Mouse (Mus musculus) heart, embryonic 14.5 days (tissue): ENCODE measurements around the gene Elk3. TPM values are rescaled to one million over a fixed set of nuclear protein-coding genes. Genes with fewer than 3 reads are reported as not detected.

Experiments
- ATAC-seq: fragments of 200-750 bp; cut with Nextera tagmentation; 2 replicates; pipeline ENCODE4 v1.8.0; 2017; ENCODE audit warnings: low read depth, moderate TSS enrichment; ENCODE audit not compliant: insufficient number of reproducible peaks, insufficient read depth, low FRiP score
- H3K27ac ChIP-seq, 2 experiments: fragments of 200-500 bp in 1 of 2; fragments of 300-500 bp in 1 of 2; sonication (generic) in 1 of 2; replicated peaks in 1 of 2; 2 replicates each; pipeline ENCODE4 v1.5.1; 2012 to 2014; ENCODE audit warnings: low read depth in 2 of 2, low read length in 2 of 2, control low read depth in 1 of 2, mild to moderate bottlenecking in 1 of 2, mixed read lengths in 1 of 2; ENCODE audit not compliant: control insufficient read depth in 1 of 2, insufficient read depth in 1 of 2
- H3K27me3 ChIP-seq: fragments of 300-500 bp; sonication (generic); 2 replicates; pipeline ENCODE4 v1.6.1; 2014; ENCODE audit warnings: mild to moderate bottlenecking, low read length, control low read depth; ENCODE audit not compliant: control insufficient read depth, insufficient read depth
- H3K36me3 ChIP-seq: fragments of 300-500 bp; sonication (generic); 2 replicates; pipeline ENCODE4 v1.6.1; 2014; ENCODE audit warnings: mild to moderate bottlenecking, control low read depth, low read length, mixed read lengths; ENCODE audit not compliant: control insufficient read depth, insufficient read depth
- H3K4me1 ChIP-seq, 2 experiments: fragments of 200-500 bp in 1 of 2; fragments of 300-500 bp in 1 of 2; sonication (generic) in 1 of 2; 2 replicates each; pipeline ENCODE4 v1.6.1; 2012 to 2014; ENCODE audit warnings: low read length in 2 of 2, control low read depth in 1 of 2, mixed read lengths in 1 of 2; ENCODE audit not compliant: control insufficient read depth in 2 of 2, insufficient read depth in 2 of 2
- H3K4me2 ChIP-seq: fragments of 300-500 bp; sonication (generic); 2 replicates; pipeline ENCODE4 v1.6.1; 2014; ENCODE audit warnings: mild to moderate bottlenecking, low read length
- H3K4me3 ChIP-seq, 2 experiments: fragments of 200-500 bp in 1 of 2; fragments of 300-500 bp in 1 of 2; sonication (generic) in 1 of 2; 2 replicates each; pipeline ENCODE4 v1.5.1; 2012 to 2014; ENCODE audit warnings: low read length in 2 of 2, mild to moderate bottlenecking in 2 of 2, control low read depth in 1 of 2, low read depth in 1 of 2, moderate library complexity in 1 of 2; ENCODE audit not compliant: control insufficient read depth in 1 of 2, insufficient read depth in 1 of 2
- H3K9ac ChIP-seq: fragments of 300-500 bp; sonication (generic); 2 replicates; pipeline ENCODE4 v1.6.1; 2014; ENCODE audit warnings: mild to moderate bottlenecking, low read length
- H3K9me3 ChIP-seq: fragments of 300-500 bp; sonication (generic); 2 replicates; pipeline ENCODE4 v1.6.1; 2016; ENCODE audit warnings: low read length, control low read depth; ENCODE audit not compliant: control insufficient read depth
- WGBS: fragments of 180-500 bp; shearing (Covaris S2); extraction: QIAGEN DNeasy Blood & Tissue Kit; methylation state at CpG from one replicate; pipeline ENCODE4 v1.1.7; 2014; 5-methylcytosine and 5-hydroxymethylcytosine counted together
- polyA plus RNA-seq: library from polyadenylated mRNA; unstranded; fragments of >200 nt; fragmentation: Nextera tagmentation; extraction: Ambion mirVana; gene quantifications from 2 replicates; pipeline ENCODE4 v1.2.1, GENCODE M21; 2014

Gene Elk3
- polyA plus RNA-seq, 1 experiment from 2014 or later = 46.5 TPM

DNA sequence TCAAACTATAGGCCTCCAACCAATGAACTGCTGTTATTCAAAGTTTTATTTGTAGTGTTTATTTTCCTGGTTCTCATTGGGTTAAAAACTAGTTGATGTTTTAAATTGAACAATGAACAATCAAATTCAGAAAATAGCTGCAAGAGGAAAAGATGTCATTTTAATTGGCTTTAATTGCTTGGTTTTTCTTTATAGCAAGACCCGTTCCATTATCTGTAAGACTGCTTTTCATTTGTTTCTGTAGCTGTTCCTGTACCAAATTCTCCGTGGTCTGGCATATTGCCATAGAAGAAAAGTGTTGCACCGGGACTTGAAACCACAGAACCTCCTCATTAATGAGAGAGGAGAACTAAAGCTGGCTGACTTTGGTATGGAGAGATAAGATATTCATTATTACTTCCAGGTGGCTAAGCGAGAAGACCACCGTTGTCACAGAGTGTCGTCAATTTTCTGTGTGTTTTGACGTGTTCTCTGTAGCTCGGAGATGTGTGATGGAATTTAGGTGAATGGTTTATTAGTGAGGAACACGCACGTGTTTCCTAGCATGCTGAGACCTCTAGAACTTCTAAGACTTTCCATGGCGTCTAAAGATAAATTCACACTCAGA lies 82.4 kb downstream of the Elk3 start:
- Histone ChIP-seq H3K4me1 (peaks cover 0 to 3% of the 10 kb centered on the region in 2 experiments; a peak in 3 of 4 replicates), H3K27me3 (no peaks in the 10 kb centered on the region), H3K4me2 (no peak overlapping the region), H3K4me3 (no peak overlapping the region), H3K27ac (peak overlapping the region in 1 of 2 experiments; percentile 9; a peak in 1 of 4 replicates), H3K9me3 (no peaks in the 10 kb centered on the region), H3K9ac (no peak overlapping the region), H3K36me3 (peaks cover 58% of the 10 kb centered on the region)
- WGBS = 67% methylated on average over 11 of the region's 11 CpGs
- ATAC-seq = no peak

DNA sequence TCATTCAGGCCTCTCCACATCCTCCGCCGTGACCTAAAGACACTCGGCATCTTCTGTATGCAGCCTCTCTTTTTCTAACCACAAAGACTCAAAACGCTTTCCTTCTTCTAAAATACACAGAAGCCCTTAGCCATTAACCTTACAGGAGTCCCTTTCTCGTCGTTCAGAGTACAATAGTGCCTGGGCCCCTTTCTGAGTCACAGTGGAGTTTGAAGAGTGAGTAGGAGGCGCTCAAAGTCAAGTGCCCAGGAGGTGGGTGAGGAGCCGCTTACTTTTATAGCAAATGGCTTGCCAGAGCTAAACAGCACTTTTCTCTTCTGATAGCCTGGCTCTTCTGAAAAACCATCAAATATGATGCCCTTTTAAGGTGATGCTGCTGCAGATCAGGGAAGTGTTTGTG lies 83.0 kb downstream of the Elk3 start:
- Histone ChIP-seq H3K36me3 (peaks cover 53% of the 10 kb centered on the region), H3K4me3 (no peak overlapping the region), H3K27me3 (no peaks in the 10 kb centered on the region), H3K4me1 (peaks cover 0 to 3% of the 10 kb centered on the region in 2 experiments; a peak in 3 of 4 replicates), H3K9me3 (no peaks in the 10 kb centered on the region), H3K4me2 (0 out of 2 replicates have a peak overlapping the region, but pooled peaks have one; percentile 0), H3K9ac (no peak overlapping the region), H3K27ac (peak overlapping the region; percentile 9 to 62)
- no peak for ATAC-seq
- 39% methylated on average over 8 of the region's 8 CpGs for WGBS

DNA sequence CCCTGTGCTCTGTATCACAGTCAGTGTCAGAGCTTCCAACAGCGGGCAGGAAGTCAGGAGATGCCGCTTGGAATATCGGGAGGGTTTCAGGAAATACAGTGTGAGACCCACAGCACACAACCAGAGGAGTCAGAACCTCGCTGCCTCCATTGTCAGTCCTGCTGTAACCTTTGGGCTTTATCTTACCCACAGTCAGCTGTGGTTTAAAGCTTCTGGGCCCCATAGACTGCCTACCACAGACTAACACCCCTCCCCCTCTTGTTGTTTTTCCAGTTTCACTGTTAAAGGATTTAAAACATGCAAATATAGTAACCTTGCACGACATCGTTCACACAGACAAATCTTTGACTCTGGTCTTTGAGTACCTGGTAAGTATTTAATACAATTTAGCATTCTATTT lies 85.2 kb downstream of the Elk3 start:
- no peak overlapping the region for H3K4me2 ChIP-seq
- peaks cover 0 to 3% of the 10 kb centered on the region in 2 experiments; a peak in 3 of 4 replicates for H3K4me1 ChIP-seq
- peaks cover 38% of the 10 kb centered on the region for H3K36me3 ChIP-seq
- no peak for ATAC-seq
- H3K9ac ChIP-seq = no peak overlapping the region
- no peaks in the 10 kb centered on the region for H3K9me3 ChIP-seq
- H3K4me3 ChIP-seq = no peak overlapping the region
- no peak overlapping the region for H3K27ac ChIP-seq
- 65% methylated on average over 6 of the region's 6 CpGs for WGBS
- no peaks in the 10 kb centered on the region for H3K27me3 ChIP-seq

DNA sequence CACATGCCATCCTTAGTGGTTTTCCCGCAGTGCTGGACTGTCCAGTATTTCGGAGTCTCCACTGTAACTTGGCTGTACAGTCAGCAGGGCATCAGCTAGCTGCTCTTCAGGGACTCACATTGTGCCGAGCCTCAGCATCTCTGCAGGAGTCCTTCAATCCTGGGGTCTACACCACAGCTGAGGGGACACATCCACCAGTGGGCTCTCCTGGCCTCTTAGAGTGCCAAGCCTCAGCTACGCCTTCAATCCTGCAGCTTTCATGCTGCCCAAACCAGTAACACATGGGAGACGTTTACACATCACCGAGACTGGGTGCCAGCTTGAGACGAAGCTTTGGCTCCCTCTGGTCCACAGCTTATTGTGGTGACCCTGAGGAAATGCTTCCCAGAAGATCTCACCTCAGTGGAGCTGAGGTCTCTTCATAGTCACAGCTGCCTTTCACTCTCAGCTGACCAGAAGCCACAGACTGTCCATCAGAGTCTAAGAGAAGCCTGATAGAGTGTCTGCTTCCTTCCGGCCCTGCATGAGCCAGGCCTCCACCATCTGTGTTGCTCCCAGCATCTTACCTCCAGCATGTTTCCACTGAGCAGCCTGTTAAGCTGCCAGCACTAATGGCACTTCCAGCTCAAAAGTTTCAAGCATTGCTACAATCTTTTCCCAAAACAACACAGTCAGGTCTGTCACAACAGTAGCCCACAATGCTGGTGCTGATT lies 95.7 kb downstream of the Elk3 start:
- no peak overlapping the region for H3K4me2 ChIP-seq
- no peak overlapping the region for H3K4me3 ChIP-seq
- H3K36me3 ChIP-seq = peaks cover 68% of the 10 kb centered on the region
- H3K27me3 ChIP-seq = no peaks in the 10 kb centered on the region
- 86% methylated on average over 8 of the region's 8 CpGs for WGBS
- no peaks in the 10 kb centered on the region; a peak in 1 of 4 replicates for H3K4me1 ChIP-seq
- H3K9ac ChIP-seq = no peak overlapping the region
- 0 out of 2 replicates have a peak, but pooled peaks cover 5% of the 10 kb centered on the region for H3K9me3 ChIP-seq
- no peak for ATAC-seq
- H3K27ac ChIP-seq = no peak overlapping the region

- 0 out of 2 replicates have a peak, but pooled peaks cover 5% of the 10 kb centered on the region for H3K9me3 ChIP-seq
- WGBS = 68% methylated on average over 4 of the region's 4 CpGs
- H3K36me3 ChIP-seq = peaks cover 66% of the 10 kb centered on the region
- H3K4me3 ChIP-seq = no peak overlapping the region
- no peak for ATAC-seq
- no peak overlapping the region for H3K4me2 ChIP-seq
- no peak overlapping the region for H3K27ac ChIP-seq
- H3K4me1 ChIP-seq = no peaks in the 10 kb centered on the region; a peak in 1 of 4 replicates
- no peaks in the 10 kb centered on the region for H3K27me3 ChIP-seq
- H3K9ac ChIP-seq = no peak overlapping the region
Observed at GRCm38 (mm10) chr10:93214251-93214650, 96.7 kb downstream of the Elk3 start.

DNA sequence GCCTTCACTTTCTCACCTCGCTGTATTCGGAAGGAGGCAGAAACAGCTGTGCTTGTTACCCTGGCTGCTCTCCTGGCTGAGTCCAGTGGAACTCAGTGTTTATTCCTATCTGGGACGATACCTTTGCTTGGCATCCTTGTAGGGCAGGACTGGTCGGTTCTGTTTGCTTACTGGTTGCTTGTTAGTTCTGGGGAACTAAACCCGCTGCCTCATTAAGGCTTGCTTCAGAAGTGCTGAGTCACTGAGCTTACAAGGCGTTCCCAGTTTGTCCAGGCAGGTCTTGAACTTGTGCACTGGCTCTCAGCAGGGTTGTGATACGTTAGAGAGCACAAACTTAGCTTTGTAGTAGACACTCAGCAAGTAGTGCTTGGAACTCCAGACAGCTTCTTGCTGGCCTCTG lies 97.6 kb downstream of the Elk3 start:
- H3K36me3 ChIP-seq = peaks cover 67% of the 10 kb centered on the region
- no peak overlapping the region for H3K9ac ChIP-seq
- no peaks in the 10 kb centered on the region for H3K27me3 ChIP-seq
- ATAC-seq = no peak
- H3K27ac ChIP-seq = no peak overlapping the region
- H3K4me3 ChIP-seq = no peak overlapping the region
- H3K9me3 ChIP-seq = 0 out of 2 replicates have a peak, but pooled peaks cover 5% of the 10 kb centered on the region
- no peaks in the 10 kb centered on the region; a peak in 1 of 4 replicates for H3K4me1 ChIP-seq
- 85% methylated on average over 7 of the region's 7 CpGs for WGBS
- no peak overlapping the region for H3K4me2 ChIP-seq

DNA sequence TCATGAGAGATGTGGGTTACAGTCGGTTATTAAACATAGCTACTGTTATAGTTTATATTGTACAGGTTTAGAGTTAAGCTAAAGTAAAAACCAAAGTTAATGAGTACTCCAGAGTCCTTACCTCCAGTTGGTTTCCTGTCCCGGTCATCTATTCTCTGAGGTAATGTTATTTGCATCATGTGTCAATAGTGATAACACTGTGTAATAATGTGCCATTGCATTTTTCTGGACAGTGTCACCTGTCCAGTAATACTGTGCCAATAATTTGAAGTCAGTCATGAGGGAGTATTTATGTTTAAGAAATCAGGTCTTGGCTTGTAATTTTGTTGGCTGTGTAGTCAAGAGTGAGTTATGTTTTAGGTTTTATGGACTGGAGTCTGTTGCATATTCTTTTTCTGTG lies 98.2 kb downstream of the Elk3 start:
- no peaks in the 10 kb centered on the region for H3K27me3 ChIP-seq
- ATAC-seq = no peak
- H3K4me1 ChIP-seq = peaks cover 2 to 3% of the 10 kb centered on the region in 2 experiments; a peak in 1 of 4 replicates
- no peak overlapping the region for H3K27ac ChIP-seq
- H3K9me3 ChIP-seq = 0 out of 2 replicates have a peak, but pooled peaks cover 5% of the 10 kb centered on the region
- peaks cover 63% of the 10 kb centered on the region for H3K36me3 ChIP-seq
- no peak overlapping the region for H3K4me3 ChIP-seq
- no peak overlapping the region for H3K9ac ChIP-seq
- no peak overlapping the region for H3K4me2 ChIP-seq
- WGBS = 86% methylated on average over 2 of the region's 2 CpGs
